Comparison of ENCODE assay signal across 9 mouse cellular contexts in genomic region chr14:32861149-32861581, GRCm38 (mm10). TPM values are rescaled to one million over a fixed set of nuclear protein-coding genes. Genes with fewer than 3 reads are reported as not detected.
DNase-seq lines count a peak whose midpoint lies in the region; ATAC-seq lines count a peak whose summit lies in the region.
"Had no signal": no experiment of that assay in that cellular context is flagged by ENCODE, and none has a peak within 500 bp of the region (broad histone marks: within the 10 kb centered on the region; RNA-seq: fewer than 3 reads in every experiment).

No protein-coding gene starts in this region.

- H3K4me2 ChIP-seq in embryonic facial prominence, embryonic 12.5 days (replicated peaks), result no peak overlapping the region
- no peak overlapping the region for H3K4me2 ChIP-seq in liver, embryonic 15.5 days
- H3K4me2 ChIP-seq in forebrain, embryonic 12.5 days, result no peak overlapping the region
- H3K4me2 ChIP-seq: liver, embryonic 13.5 days had no signal

- peaks cover 28% of the 10 kb centered on the region for H3K4me1 ChIP-seq in embryonic facial prominence, embryonic 12.5 days
- H3K4me1 ChIP-seq in liver, embryonic 15.5 days (replicated peaks), result no peaks in the 10 kb centered on the region
- no peaks in the 10 kb centered on the region; the same call in 1 of the 2 replicates for H3K4me1 ChIP-seq in forebrain, embryonic 12.5 days

- H3K36me3 ChIP-seq in embryonic facial prominence, embryonic 12.5 days, result no peaks in the 10 kb centered on the region
- no peaks in the 10 kb centered on the region for H3K36me3 ChIP-seq in liver, embryonic 15.5 days (replicated peaks)
- H3K36me3 ChIP-seq in forebrain, embryonic 12.5 days (replicated peaks), result no peaks in the 10 kb centered on the region
- H3K36me3 ChIP-seq: liver, embryonic 13.5 days had no signal

- ATAC-seq in embryonic facial prominence, embryonic 12.5 days (ENCODE audit: insufficient number of reproducible peaks, insufficient read depth, low FRiP score, low TSS enrichment), result 0 out of 2 replicates have a peak, but pooled peaks have one; percentile 48
- ATAC-seq in liver, embryonic 15.5 days (ENCODE audit: insufficient read depth), result peak; percentile 15; the same call in 1 of the 2 replicates
- no peak for ATAC-seq in forebrain, embryonic 12.5 days (ENCODE audit: low FRiP score)
- ATAC-seq in erythroid progenitor cell, adult 5-6 weeks (replicated peaks; ENCODE audit: low FRiP score, poor library complexity, severe bottlenecking), result no peak

- H3K9ac ChIP-seq in embryonic facial prominence, embryonic 12.5 days, result no peak overlapping the region
- no peak overlapping the region for H3K9ac ChIP-seq in liver, embryonic 15.5 days
- no peak overlapping the region for H3K9ac ChIP-seq in forebrain, embryonic 12.5 days
- H3K9ac ChIP-seq: liver, embryonic 13.5 days had no signal

- 17% methylated on average over 6 of the region's 6 CpGs for whole genome bisulfite sequencing in embryonic facial prominence, embryonic 12.5 days
- 29% methylated on average over 6 of the region's 6 CpGs for WGBS in liver, embryonic 15.5 days (ENCODE audit: insufficient replicate concordance)
- 55% methylated on average over 6 of the region's 6 CpGs for WGBS in forebrain, embryonic 12.5 days

- H3K27me3 ChIP-seq in embryonic facial prominence, embryonic 12.5 days, result no peaks in the 10 kb centered on the region
- H3K27me3 ChIP-seq in liver, embryonic 15.5 days, result peaks cover 28% of the 10 kb centered on the region
- peaks cover 29% of the 10 kb centered on the region for H3K27me3 ChIP-seq in forebrain, embryonic 12.5 days

- intact Hi-C loops in heart, postnatal 36 days (cut with DNase I), result no loop called here

- DNase-seq in cerebellum, postnatal 10 days, result peak; percentile 58 to 61
- DNase-seq in cerebellum, adult 8-10 months, result no peak
- DNase-seq in heart, postnatal 36 days, result peak; percentile 23 to 56
- no peak for DNase-seq in layer of hippocampus, adult 18-20 months (ENCODE audit: low spot score in 2 of 2)
- DNase-seq: liver, embryonic 13.5 days had no signal

- H3K4me3 ChIP-seq in embryonic facial prominence, embryonic 12.5 days, result no peak overlapping the region
- no peak overlapping the region for H3K4me3 ChIP-seq in liver, embryonic 15.5 days (replicated peaks)
- H3K4me3 ChIP-seq in forebrain, embryonic 12.5 days (replicated peaks), result no peak overlapping the region
- H3K4me3 ChIP-seq: liver, embryonic 13.5 days had no signal

- no peaks in the 10 kb centered on the region for H3K9me3 ChIP-seq in embryonic facial prominence, embryonic 12.5 days
- no peaks in the 10 kb centered on the region for H3K9me3 ChIP-seq in liver, embryonic 15.5 days (replicated peaks)
- H3K9me3 ChIP-seq in forebrain, embryonic 12.5 days, result no peaks in the 10 kb centered on the region
- H3K9me3 ChIP-seq: liver, embryonic 13.5 days had no signal

- 0 out of 2 replicates have a peak overlapping the region, but pooled peaks have one; percentile 9 for H3K27ac ChIP-seq in embryonic facial prominence, embryonic 12.5 days
- no peak overlapping the region for H3K27ac ChIP-seq in liver, embryonic 15.5 days (replicated peaks)
- H3K27ac ChIP-seq in forebrain, embryonic 12.5 days, result no peak overlapping the region
- H3K27ac ChIP-seq: liver, embryonic 13.5 days had no signal

RNA-seq across cellular contexts. Expression of gene Vstm4, which starts 4.6 kb away (rescaled TPM):
- polyA plus RNA-seq in embryonic facial prominence, embryonic 12.5 days (2016; fragmentation: Nextera tagmentation; extraction: Ambion mirVana), result 10.5 and 12.8 TPM in 2 replicates
- 10 to 100 TPM in 1 of 2 experiments, 1 to 10 TPM in 1; 7.0 to 10.2 TPM for total RNA-seq in heart, postnatal 36 days (2021)
- 4.7 and 6.1 TPM in 2 replicates for polyA plus RNA-seq in liver, embryonic 15.5 days (2015; fragmentation: Nextera tagmentation; extraction: Ambion mirVana)
- total RNA-seq in layer of hippocampus, adult 18-20 months (2021), result 1 to 10 TPM; 3.6 to 4.3 TPM
- polyA plus RNA-seq in forebrain, embryonic 12.5 days (2016; fragmentation: Nextera tagmentation; extraction: Ambion mirVana), result 3.6 and 3.7 TPM in 2 replicates
- 1.1 and 1.3 TPM in 2 replicates for total RNA-seq in erythroid progenitor cell, adult 5-6 weeks (2015; ENCODE audit: low replicate concordance)
- 1.4 and 2.6 TPM in 2 replicates for total RNA-seq in erythroid progenitor cell, adult 5-6 weeks (2017; ENCODE audit: low replicate concordance)

RNA-seq across cellular contexts. Expression of gene Fam170b, which starts 27.4 kb away (rescaled TPM):
- polyA plus RNA-seq in embryonic facial prominence, embryonic 12.5 days (2016; fragmentation: Nextera tagmentation; extraction: Ambion mirVana), result not detected in 2 replicates
- total RNA-seq in heart, postnatal 36 days (2021), result under 1 TPM in 1 of 2 experiments, not detected in 1; 0.17 TPM
- polyA plus RNA-seq in liver, embryonic 15.5 days (2015; fragmentation: Nextera tagmentation; extraction: Ambion mirVana), result 0.05 TPM in 1 of 2 replicates, not detected in the other
- not detected for total RNA-seq in layer of hippocampus, adult 18-20 months (2021)
- not detected in 2 replicates for polyA plus RNA-seq in forebrain, embryonic 12.5 days (2016; fragmentation: Nextera tagmentation; extraction: Ambion mirVana)
- not detected in 2 replicates for total RNA-seq in erythroid progenitor cell, adult 5-6 weeks (2015; ENCODE audit: low replicate concordance)
- total RNA-seq in erythroid progenitor cell, adult 5-6 weeks (2017; ENCODE audit: low replicate concordance), result not detected in 2 replicates
- polyA plus RNA-seq: liver, embryonic 13.5 days had no signal

Comparison
In these comparisons a context has a peak if more than half of its experiments do, and no peak if none do; other contexts are left out.
1. DNase-seq: peak in cerebellum, postnatal 10 days (2 of 2) and heart, postnatal 36 days (2 of 2); none in cerebellum, adult 8-10 months (single experiment) and layer of hippocampus, adult 18-20 months (0 of 2).
2. ATAC-seq: peak in embryonic facial prominence, embryonic 12.5 days (single experiment) and liver, embryonic 15.5 days (single experiment); none in forebrain, embryonic 12.5 days (single experiment) and erythroid progenitor cell, adult 5-6 weeks (single experiment).